Mouse (Mus musculus) naive thymus-derived CD4-positive, alpha-beta T cell, adult 2 months (primary cell): ENCODE measurements around the gene Zc3h12a.
A peak's percentile ranks its signal among the peaks of the same experiment; 100 is the strongest.

Experiments
- DNase-seq: peaks from one replicate; pipeline ENCODE4 v3.0.0-alpha.2; 2011; ENCODE audit warnings: low read depth

Gene Zc3h12a

DNA sequence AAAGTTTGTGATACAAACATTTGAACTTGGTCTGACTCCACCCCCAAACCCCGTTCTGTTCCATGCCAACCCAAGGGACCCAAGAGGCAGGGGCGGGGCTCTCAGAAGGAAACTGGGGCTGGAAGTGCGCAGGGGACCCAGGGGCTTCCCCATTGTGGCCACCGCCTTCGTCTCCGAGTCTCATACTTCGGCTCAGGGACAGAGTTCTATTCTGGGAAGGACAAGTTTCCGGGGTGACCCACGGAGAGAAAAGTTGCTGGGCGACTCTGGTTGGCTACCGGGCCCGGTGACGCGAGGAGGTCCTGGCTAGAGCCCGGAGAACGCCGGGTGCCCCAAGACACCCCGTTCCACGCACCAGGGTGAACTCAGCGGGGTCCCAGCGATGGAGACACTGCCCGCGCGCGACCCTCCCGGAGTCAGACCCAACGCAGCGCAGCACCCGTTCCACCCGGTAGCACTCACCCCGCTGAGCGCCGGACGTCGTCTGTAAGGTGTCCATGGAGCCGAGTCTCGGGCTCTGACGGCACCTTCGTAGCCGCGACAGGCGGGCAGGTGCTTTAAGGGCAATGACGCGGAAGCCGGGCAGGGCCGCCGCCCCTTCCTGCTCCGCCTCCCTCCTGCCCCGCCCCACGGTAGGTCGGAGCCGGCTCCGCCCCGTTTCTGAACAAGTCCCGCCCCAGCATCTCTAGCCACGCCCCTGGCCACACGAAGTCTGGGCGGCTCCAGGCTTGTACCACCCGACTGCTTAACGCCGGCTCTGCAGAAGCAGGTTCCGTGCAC is at the start of gene Zc3h12a:
Zc3h12a (minus strand) TSS at position 536 of the 780 bp plus-strand sequence.
- peak; percentile 97 for DNase-seq

DNA sequence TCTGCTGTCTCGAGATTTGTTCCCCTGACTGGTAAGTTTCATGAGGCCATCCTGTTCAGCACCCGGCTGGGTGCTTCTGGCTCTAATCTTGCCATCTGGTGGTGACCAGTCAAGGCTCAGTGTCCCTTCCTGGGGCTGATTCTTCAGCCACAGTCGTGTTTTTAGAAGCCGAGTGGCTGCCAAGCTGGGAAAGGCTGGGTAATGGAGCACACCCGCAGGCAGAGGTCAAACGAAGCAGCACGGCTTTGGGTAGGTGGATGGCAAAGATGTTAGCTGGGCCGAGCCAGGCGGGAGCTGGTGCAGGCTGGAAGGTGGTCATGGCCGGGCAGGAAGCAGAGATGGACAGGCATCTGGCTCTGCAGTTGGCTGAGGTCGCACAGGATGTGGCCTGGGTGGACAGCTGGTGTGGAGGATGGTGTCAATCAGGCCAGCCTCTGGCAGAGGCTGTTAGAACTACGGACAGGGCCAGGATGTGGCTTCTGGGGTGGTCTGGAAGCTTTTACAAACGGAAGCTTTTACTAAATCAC is 49.1 kb upstream of the Zc3h12a start:
- DNase-seq: no peak

- no peak for DNase-seq
These were observed 48.5 kb upstream of the Zc3h12a start for GRCm38 (mm10) chr4:125176190-125176589.

- DNase-seq: no peak
These were observed 48.0 kb upstream of the Zc3h12a start for GRCm38 (mm10) chr4:125175591-125175990.

DNA sequence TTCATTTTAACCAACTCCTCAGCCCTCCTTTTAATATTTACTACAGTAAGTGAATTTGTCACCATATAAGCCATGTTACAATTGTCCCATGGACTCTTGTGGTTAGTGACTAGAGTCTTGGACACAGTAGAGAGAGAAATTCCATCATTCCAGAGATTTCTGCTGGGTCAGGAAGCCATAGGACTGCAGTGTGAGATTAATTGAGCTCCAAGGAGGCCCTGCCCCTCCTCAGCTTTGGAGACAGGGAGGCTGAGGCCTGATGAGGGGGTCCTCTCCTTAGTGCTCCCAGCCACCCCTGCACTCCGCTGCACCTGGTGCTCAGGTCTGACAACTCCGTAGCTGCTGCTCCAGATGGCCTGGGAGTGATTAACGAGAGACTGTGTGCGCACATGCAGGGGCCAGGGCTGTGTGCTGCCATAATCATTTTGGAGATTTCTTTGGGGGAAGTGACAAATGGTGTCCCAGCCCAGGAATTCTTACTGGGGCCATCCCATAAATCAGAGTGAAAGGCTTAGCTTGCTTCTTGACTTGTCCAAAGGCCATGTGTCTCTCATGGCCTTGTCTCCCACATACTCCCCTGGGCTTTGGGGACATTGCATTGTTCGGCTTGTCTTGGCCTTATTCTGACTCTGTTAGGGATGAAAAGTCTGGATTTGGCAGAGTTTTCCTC is 47.0 kb upstream of the Zc3h12a start:
- DNase-seq: no peak

DNA sequence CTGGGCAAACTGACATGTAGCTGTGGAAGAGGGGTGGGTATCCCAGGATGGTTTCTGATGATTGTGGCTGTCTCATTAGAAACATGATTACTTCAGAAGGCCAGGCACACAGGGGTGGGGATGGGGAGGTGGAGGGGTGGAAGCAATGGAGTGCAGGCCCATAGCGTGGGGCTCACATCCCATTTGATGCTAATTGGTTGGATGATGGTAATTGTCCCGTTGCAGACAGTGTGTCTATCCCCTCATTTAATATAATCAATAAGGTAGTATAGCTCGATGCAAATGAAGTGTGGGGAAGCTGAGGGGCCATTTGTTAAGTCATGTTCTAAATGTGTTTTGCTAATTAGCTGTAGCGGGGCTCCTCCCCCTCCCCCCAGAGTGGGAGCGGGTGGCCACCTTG is 45.5 kb upstream of the Zc3h12a start:
- DNase-seq: no peak

DNA sequence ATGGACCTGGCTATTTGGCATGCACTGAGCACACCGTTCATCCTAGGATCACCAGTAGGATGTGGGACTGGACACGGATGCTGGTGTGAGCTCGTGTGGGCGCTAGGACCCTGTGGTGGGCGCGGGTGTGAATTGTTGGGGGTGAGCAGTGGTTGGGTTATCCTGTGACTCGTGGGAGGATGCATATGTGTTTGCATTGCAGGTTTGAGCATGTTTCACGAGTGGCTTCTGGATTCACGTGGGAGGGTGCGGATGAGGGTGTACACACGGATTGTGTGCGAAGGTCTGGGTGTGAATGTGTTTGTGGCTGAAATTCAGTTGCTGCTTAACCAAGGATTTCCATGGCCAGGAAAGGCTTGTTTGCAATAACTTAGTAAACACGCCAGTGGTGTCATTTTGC is 45.1 kb upstream of the Zc3h12a start:
- no peak for DNase-seq

GRCm38 (mm10) chr4:125167723-125168122 is 40.1 kb upstream of the Zc3h12a start:
- DNase-seq: no peak

DNA sequence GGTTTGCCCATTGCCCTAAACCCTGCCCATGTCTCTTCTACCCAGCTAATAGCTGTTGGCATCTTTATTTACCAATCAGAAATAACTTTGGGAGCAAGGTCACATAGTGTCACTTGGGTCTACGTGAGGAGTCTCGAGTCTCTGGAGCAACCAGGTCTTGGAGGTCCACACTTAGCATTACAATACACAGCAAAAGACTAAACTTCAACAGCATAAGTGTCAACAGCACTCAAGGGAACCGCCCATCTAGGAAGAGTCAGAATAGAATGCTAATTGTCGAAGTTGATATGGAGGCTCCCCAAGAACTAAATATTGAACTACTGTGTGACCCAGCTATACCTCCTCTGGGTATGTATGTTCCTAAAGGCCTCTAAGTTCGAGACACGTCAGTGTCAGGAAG is 37.2 kb upstream of the Zc3h12a start:
- no peak for DNase-seq

DNA sequence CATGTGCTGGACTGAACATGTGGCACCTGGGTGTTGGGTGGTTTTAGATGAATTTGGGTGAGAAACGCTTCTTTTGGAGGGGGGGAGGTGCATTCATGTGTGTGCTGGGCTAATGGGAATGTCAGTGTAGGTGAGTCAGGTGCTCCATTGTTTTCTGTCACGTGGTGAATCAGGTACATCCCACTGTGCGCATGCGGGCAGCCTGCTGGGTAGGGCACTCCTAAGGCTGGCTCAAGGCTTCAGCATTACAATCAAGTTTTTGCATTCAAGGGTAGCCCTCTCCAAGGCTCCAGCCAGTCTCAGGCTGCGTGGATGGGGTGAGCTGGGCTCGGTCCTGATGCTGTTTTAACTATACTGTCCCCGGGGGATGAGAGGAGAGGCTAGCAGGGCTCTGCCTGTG is 35.1 kb upstream of the Zc3h12a start:
- DNase-seq: no peak

- no peak for DNase-seq
These were observed 33.8 kb upstream of the Zc3h12a start for GRCm38 (mm10) chr4:125161392-125161791.

- DNase-seq: no peak
These were observed 33.3 kb upstream of the Zc3h12a start for GRCm38 (mm10) chr4:125160951-125161331.

GRCm38 (mm10) chr4:125160320-125160950 is 32.8 kb upstream of the Zc3h12a start:
- peak; percentile 84 for DNase-seq

DNA sequence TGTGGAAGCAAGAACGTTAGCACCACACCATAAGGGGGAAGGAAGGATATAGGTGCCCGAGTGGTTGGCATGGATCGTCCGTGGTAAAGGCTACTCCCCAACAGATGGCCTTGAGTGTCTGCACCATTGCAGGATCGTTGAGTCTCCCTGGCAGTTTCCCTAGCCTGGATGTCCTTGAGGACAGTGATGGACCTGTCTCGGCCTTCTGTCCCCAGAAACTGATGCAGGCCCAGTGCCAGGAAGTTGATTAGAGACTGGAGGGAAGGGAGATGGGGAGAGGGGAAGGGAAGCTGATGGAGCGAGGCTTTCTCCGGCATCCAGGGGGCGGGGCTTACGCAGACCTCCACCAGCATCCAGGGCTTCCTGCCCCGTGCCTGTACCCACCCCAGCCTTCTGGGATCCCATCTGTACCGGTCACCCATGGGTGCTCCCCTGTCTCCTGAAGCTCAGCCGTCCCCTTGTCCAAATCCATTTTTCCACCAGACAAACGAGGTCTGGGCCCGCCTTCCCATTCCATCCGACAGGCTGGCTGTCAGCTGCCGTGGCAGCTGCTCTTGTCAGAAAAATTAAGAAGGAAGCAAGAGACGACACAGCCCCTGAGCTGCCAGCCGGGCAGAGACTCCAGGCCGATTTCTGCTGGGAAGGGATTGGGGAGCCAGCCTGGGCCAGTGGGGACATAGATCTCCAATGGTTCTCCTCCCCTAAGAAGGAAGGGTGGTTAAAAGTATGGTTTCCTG is 31.1 kb upstream of the Zc3h12a start:
- no peak for DNase-seq

- DNase-seq: no peak
These were observed 30.4 kb upstream of the Zc3h12a start for GRCm38 (mm10) chr4:125158081-125158480.

GRCm38 (mm10) chr4:125157322-125157721 is 29.7 kb upstream of the Zc3h12a start:
- DNase-seq: no peak

GRCm38 (mm10) chr4:125155646-125156045 is 28.0 kb upstream of the Zc3h12a start:
- DNase-seq: no peak

DNA sequence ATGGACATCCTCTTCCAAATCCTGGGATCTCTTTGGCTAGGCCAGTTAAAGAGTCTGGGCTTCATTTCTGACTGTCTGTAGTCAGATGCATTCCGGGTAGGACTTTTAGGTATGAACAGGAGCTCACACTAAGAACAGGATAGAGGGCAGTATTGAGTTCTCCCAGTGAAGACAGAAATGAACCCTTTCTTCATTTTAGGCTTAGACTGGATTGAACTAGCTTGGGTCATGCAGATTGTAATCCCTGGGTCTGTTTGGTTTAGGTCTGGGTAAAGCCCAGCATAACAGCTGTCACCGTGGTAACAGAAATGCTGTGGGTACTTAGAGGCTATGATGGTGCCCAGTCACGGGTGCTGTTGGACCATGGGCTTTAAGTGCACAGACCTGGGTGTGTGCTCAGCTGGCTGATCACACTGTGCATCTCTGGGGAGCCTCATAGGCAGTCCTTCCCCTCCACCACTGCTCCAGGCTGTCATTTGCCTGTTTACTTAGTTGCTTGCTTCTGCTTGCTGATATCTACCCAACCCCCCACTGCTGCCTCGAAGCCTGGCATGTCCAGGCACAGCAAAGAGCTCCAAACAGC is 26.1 kb upstream of the Zc3h12a start:
- DNase-seq: no peak

DNA sequence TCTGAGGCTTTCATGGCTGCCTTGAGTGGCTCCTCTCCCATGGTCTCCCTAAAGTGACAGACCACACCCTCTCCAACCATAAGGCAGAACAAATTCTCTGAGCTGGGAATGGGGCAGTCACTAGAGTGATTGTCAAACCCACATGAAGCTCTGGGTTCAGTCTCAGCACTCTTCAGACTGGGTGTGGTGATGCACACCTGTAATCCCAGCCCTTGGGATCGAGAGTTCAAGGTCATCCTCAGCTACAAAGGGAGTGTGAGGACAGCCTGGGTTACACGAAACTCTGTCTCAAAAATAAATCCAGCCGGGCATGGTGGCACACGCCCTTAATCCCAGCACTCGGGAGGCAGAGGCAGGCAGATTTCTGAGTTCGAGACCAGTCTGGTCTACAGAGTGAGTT is 24.8 kb upstream of the Zc3h12a start:
- no peak for DNase-seq

GRCm38 (mm10) chr4:125149460-125149859 is 21.8 kb upstream of the Zc3h12a start:
- no peak for DNase-seq

- DNase-seq: no peak
These were observed 20.3 kb upstream of the Zc3h12a start for GRCm38 (mm10) chr4:125147970-125148369.

DNA sequence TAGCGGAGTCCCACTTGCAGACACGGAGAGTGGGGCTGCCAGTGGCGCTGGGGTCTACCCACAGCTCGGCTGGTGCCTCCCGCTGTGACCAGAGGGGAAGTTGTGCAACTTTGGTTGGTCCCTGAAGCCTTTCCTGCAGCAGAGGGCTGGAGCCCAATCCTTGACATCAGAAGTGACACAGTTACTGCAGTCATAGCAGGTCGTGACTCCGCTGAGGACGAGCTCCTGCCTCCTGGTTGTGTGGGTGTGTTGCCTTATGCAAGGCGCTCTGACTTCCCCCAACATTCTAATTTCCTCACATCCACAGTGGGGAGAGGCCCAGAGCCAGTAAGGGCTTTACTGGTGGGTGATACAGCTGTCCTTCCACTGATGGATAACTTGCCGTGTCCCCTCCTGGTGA is 17.6 kb upstream of the Zc3h12a start:
- no peak for DNase-seq
